ENCODE assay signal across 13 mouse cellular contexts in genomic region chr16:31501751-31502365, GRCm38 (mm10).
DNase-seq lines count a peak whose midpoint lies in the region; ATAC-seq and TF ChIP-seq lines count a peak whose summit lies in the region.
"Had no signal": no experiment of that assay in that cellular context is flagged by ENCODE, and none has a peak within 500 bp of the region (broad histone marks: within the 10 kb centered on the region; RNA-seq: fewer than 3 reads in every experiment).

No protein-coding gene starts in this region.

- H3K4me1 ChIP-seq in midbrain, embryonic 10.5 days: peaks cover 26% of the 10 kb centered on the region
- H3K4me1 ChIP-seq in midbrain, embryonic 11.5 days (ENCODE audit: control insufficient read depth, insufficient read depth, low read length): no peaks in the 10 kb centered on the region
- peaks cover 63% of the 10 kb centered on the region for H3K4me1 ChIP-seq in embryonic facial prominence, embryonic 15.5 days
- peaks cover 34% of the 10 kb centered on the region for H3K4me1 ChIP-seq in hindbrain, embryonic 12.5 days
- H3K4me1 ChIP-seq in midbrain, embryonic 15.5 days: peaks cover 27% of the 10 kb centered on the region
- H3K4me1 ChIP-seq in thymus, adult 2 months (replicated peaks; ENCODE audit: control insufficient read depth, insufficient read depth, low read length): no peaks in the 10 kb centered on the region

- H3K4me3 ChIP-seq in midbrain, embryonic 10.5 days: no peak overlapping the region
- no peak overlapping the region for H3K4me3 ChIP-seq in midbrain, embryonic 11.5 days (ENCODE audit: low read depth, low read length)
- no peak overlapping the region for H3K4me3 ChIP-seq in embryonic facial prominence, embryonic 15.5 days (replicated peaks)
- H3K4me3 ChIP-seq in hindbrain, embryonic 12.5 days: no peak overlapping the region
- H3K4me3 ChIP-seq in midbrain, embryonic 15.5 days: no peak overlapping the region
- H3K4me3 ChIP-seq in thymus, adult 2 months (ENCODE audit: control insufficient read depth, insufficient read depth, low read length): no peak overlapping the region
- H3K4me3 ChIP-seq: heart, embryonic 10.5 days had no signal

- 75% methylated on average over 14 of the region's 14 CpGs for WGBS in midbrain, embryonic 10.5 days
- 66% methylated on average over 14 of the region's 14 CpGs for WGBS in midbrain, embryonic 11.5 days
- WGBS in embryonic facial prominence, embryonic 15.5 days: 25% methylated on average over 14 of the region's 14 CpGs
- WGBS in hindbrain, embryonic 12.5 days: 39% methylated on average over 14 of the region's 14 CpGs
- 29% methylated on average over 14 of the region's 14 CpGs for WGBS in midbrain, embryonic 15.5 days
- 85% methylated on average over 14 of the region's 14 CpGs for WGBS in thymus, adult 2 months

- TF ChIP-seq POLR2A in thymus, adult 2 months (IDR thresholded peaks at IDR 0.05; ENCODE audit: control insufficient read depth, extremely low read depth, insufficient read depth, low read length, poor library complexity): no peak

- H3K4me2 ChIP-seq in midbrain, embryonic 11.5 days: no peak overlapping the region
- H3K4me2 ChIP-seq in embryonic facial prominence, embryonic 15.5 days (replicated peaks): no peak overlapping the region
- no peak overlapping the region for H3K4me2 ChIP-seq in hindbrain, embryonic 12.5 days (replicated peaks)
- H3K4me2 ChIP-seq in midbrain, embryonic 15.5 days: no peak overlapping the region

- no peaks in the 10 kb centered on the region for H3K36me3 ChIP-seq in midbrain, embryonic 10.5 days
- H3K36me3 ChIP-seq in midbrain, embryonic 11.5 days (ENCODE audit: control insufficient read depth, insufficient read depth, low read length): no peaks in the 10 kb centered on the region
- no peaks in the 10 kb centered on the region for H3K36me3 ChIP-seq in embryonic facial prominence, embryonic 15.5 days
- H3K36me3 ChIP-seq in hindbrain, embryonic 12.5 days: no peaks in the 10 kb centered on the region
- H3K36me3 ChIP-seq in midbrain, embryonic 15.5 days (replicated peaks): no peaks in the 10 kb centered on the region
- no peaks in the 10 kb centered on the region for H3K36me3 ChIP-seq in thymus, adult 2 months (ENCODE audit: control insufficient read depth, insufficient read depth, low read length)
- H3K36me3 ChIP-seq: heart, embryonic 10.5 days had no signal

- ATAC-seq in midbrain, embryonic 11.5 days (ENCODE audit: low FRiP score): no peak
- no peak for ATAC-seq in embryonic facial prominence, embryonic 15.5 days (ENCODE audit: insufficient number of reproducible peaks, low FRiP score, low TSS enrichment, low read depth)
- peak; percentile 68 for ATAC-seq in hindbrain, embryonic 12.5 days (ENCODE audit: low FRiP score)
- peak; percentile 44 for ATAC-seq in midbrain, embryonic 15.5 days (replicated peaks)
- ATAC-seq: lung, postnatal 0 days had no signal

- intact Hi-C loops in left cerebral cortex, postnatal 4 days (cut with DNase I): no loop called here

- H3K27me3 ChIP-seq in midbrain, embryonic 10.5 days (ENCODE audit: low read depth, poor library complexity, severe bottlenecking): peaks cover 72% of the 10 kb centered on the region
- H3K27me3 ChIP-seq in midbrain, embryonic 11.5 days (ENCODE audit: control insufficient read depth, insufficient read depth, low read length): no peaks in the 10 kb centered on the region
- no peaks in the 10 kb centered on the region for H3K27me3 ChIP-seq in embryonic facial prominence, embryonic 15.5 days
- H3K27me3 ChIP-seq in hindbrain, embryonic 12.5 days: peaks cover under 1% of the 10 kb centered on the region; the same call in 1 of the 2 replicates
- no peaks in the 10 kb centered on the region for H3K27me3 ChIP-seq in midbrain, embryonic 15.5 days (replicated peaks)
- H3K27me3 ChIP-seq in thymus, adult 2 months (ENCODE audit: control insufficient read depth, insufficient read depth, low read length): no peaks in the 10 kb centered on the region

- H3K27ac ChIP-seq in midbrain, embryonic 10.5 days (replicated peaks): peak overlapping the region; percentile 13; the same call in 1 of the 2 replicates
- H3K27ac ChIP-seq in midbrain, embryonic 11.5 days (ENCODE audit: low read depth, low read length): no peak overlapping the region
- H3K27ac ChIP-seq in embryonic facial prominence, embryonic 15.5 days (replicated peaks): peak overlapping the region; percentile 65
- H3K27ac ChIP-seq in hindbrain, embryonic 12.5 days: peak overlapping the region; percentile 74
- peak overlapping the region; percentile 17; the same call in 1 of the 2 replicates for H3K27ac ChIP-seq in midbrain, embryonic 15.5 days
- H3K27ac ChIP-seq in thymus, adult 2 months (ENCODE audit: control insufficient read depth, insufficient read depth, low read length): no peak overlapping the region
- H3K27ac ChIP-seq: heart, embryonic 10.5 days had no signal

- no peak for TF ChIP-seq CTCF in thymus, adult 2 months (IDR thresholded peaks at IDR 0.05; ENCODE audit: borderline replicate concordance, control insufficient read depth, extremely low read depth, insufficient read depth, low read length, poor library complexity)

- no peak for DNase-seq in midbrain, embryonic 10.5 days (ENCODE audit: low spot score)
- DNase-seq in midbrain, embryonic 11.5 days (ENCODE audit: low spot score, missing footprints): no peak
- no peak for DNase-seq in thymus, adult 2 months
- no peak for DNase-seq in left cerebral cortex, postnatal 4 days
- DNase-seq in gastrocnemius, adult 8-10 months (ENCODE audit: low spot score in 2 of 2): no peak
- DNase-seq: adrenal gland, postnatal 36 days; liver; thymus, postnatal 4 days had no signal

- no peak overlapping the region for H3K9ac ChIP-seq in midbrain, embryonic 11.5 days (ENCODE audit: low read length)
- no peak overlapping the region for H3K9ac ChIP-seq in embryonic facial prominence, embryonic 15.5 days
- H3K9ac ChIP-seq in hindbrain, embryonic 12.5 days: no peak overlapping the region
- H3K9ac ChIP-seq in midbrain, embryonic 15.5 days: no peak overlapping the region

- no peaks in the 10 kb centered on the region for H3K9me3 ChIP-seq in midbrain, embryonic 10.5 days (replicated peaks)
- H3K9me3 ChIP-seq in midbrain, embryonic 11.5 days (ENCODE audit: control insufficient read depth, low read length): no peaks in the 10 kb centered on the region
- no peaks in the 10 kb centered on the region for H3K9me3 ChIP-seq in embryonic facial prominence, embryonic 15.5 days (replicated peaks)
- H3K9me3 ChIP-seq in hindbrain, embryonic 12.5 days (replicated peaks): no peaks in the 10 kb centered on the region
- H3K9me3 ChIP-seq in midbrain, embryonic 15.5 days: no peaks in the 10 kb centered on the region
- H3K9me3 ChIP-seq: heart, embryonic 10.5 days had no signal

Comparison
In these comparisons a context has a peak if more than half of its experiments do, and no peak if none do; other contexts are left out.
1. H3K27ac ChIP-seq: peak in midbrain, embryonic 10.5 days (single experiment), embryonic facial prominence, embryonic 15.5 days (single experiment), hindbrain, embryonic 12.5 days (single experiment) and midbrain, embryonic 15.5 days (single experiment); none in midbrain, embryonic 11.5 days (single experiment) and thymus, adult 2 months (single experiment).
2. ATAC-seq: peak in hindbrain, embryonic 12.5 days (single experiment) and midbrain, embryonic 15.5 days (single experiment); none in midbrain, embryonic 11.5 days (single experiment) and embryonic facial prominence, embryonic 15.5 days (single experiment).